Mouse (Mus musculus): ENCODE data around the gene Gm17324. TPM values are rescaled to one million over a fixed set of nuclear protein-coding genes. Genes with fewer than 3 reads are reported as not detected.

Gene Gm17324
- under 1 TPM; 0.06 to 0.20 TPM for polyA plus RNA-seq (2012; fragmentation: generic; extraction: Trizol)

DNA sequence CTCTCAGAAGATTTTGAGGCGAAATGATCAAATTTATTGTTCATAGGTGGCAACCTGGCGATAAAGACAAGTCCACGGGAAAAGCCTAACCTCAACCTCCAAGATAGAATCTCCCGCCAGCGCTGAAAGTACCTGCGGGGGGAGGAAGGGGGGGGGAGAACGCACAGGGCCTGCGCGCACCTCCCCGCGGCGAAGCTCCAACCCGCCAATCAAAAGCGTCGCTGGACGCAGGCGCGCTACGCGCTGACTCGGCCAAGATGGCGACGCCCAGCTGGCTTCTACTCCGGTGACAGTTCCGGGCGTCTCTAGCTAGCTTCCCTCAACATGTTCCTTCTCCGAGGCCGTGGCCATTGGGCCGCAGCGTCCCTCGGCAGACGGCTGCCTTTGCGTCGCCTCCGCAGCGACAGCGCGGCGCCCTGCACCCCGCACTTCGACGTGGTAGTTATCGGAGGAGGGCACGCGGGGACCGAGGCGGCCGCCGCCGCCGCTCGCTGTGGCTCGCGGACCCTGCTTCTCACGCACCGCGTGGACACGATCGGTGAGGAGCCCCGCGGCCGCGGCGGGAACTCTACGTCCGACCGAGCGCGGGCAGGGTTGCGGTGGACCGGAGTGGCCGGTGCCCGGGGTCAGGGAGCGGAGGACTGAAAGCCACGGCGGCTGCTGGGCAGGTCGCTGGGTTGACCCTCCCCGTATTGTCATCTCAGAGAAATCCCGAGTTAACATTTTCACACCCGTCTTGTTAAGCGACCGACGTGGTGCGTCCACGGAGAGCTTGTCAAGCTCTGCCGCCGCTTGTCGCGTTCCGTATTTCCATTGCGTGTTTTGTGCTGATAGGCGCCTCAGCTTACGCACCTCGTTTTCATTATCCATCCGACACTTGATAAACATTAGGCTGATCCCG lies at the start of gene Gm17324, which contains the start of gene Mto1:
Gene Gm17324 (minus strand): TSS at position 814 of the 901 bp plus-strand sequence.
Gene Mto1 (plus strand): TSS at position 236 of the 901 bp plus-strand sequence.

GRCm38 (mm10) chr9:78488890-78489420 lies 40.4 kb upstream of the Gm17324 start, which contains the start of gene Eef1a1:
Eef1a1 (minus strand) TSS chr9:78489151.

GRCm38 (mm10) chr9:78442579-78443392 lies 5.8 kb downstream of the Gm17324 start, which contains the start of gene Cgas:
Cgas (minus strand) TSS chr9:78443237.

Other genes with a start within 250 kb of the Gm17324 start
- gene Gsta1, start 218.1 kb downstream of the Gm17324 start, polyA plus RNA-seq (2012; fragmentation: generic; extraction: Trizol): 1 to 10 TPM in 1 of 2 experiments, under 1 TPM in 1; 0.23 to 1.3 TPM
- gene Gm3776, start 191.7 kb downstream of the Gm17324 start, polyA plus RNA-seq (2012; fragmentation: generic; extraction: Trizol): under 1 TPM in 1 of 2 experiments, not detected in 1; 0.04 TPM
- under 1 TPM in 1 of 2 experiments, not detected in 1; 0.21 TPM for gene Gm10639, start 158.9 kb downstream of the Gm17324 start, polyA plus RNA-seq (2012; fragmentation: generic; extraction: Trizol)
- gene Omt2a, start 134.0 kb downstream of the Gm17324 start, polyA plus RNA-seq (2012; fragmentation: generic; extraction: Trizol): under 1 TPM in 1 of 2 experiments, not detected in 1; 0.22 TPM
- gene Omt2b, start 121.2 kb downstream of the Gm17324 start, polyA plus RNA-seq (2012; fragmentation: generic; extraction: Trizol): under 1 TPM in 1 of 2 experiments, not detected in 1; 0.09 TPM
- under 1 TPM in 1 of 2 experiments, not detected in 1; 0.37 TPM for gene Gsta2, start 93.0 kb downstream of the Gm17324 start, polyA plus RNA-seq (2012; fragmentation: generic; extraction: Trizol)
- under 1 TPM in 1 of 2 experiments, not detected in 1; 0.05 TPM for gene Dppa5a, start 80.6 kb downstream of the Gm17324 start, polyA plus RNA-seq (2012; fragmentation: generic; extraction: Trizol)
- under 1 TPM; 0.01 to 0.06 TPM for gene Ooep, start 70.1 kb downstream of the Gm17324 start, polyA plus RNA-seq (2012; fragmentation: generic; extraction: Trizol)
- gene Ddx43, start 53.0 kb downstream of the Gm17324 start, polyA plus RNA-seq (2012; fragmentation: generic; extraction: Trizol): not detected
- 1 to 10 TPM in 1 of 2 experiments, under 1 TPM in 1; 0.70 to 1.8 TPM for gene Cgas, start 5.5 kb downstream of the Gm17324 start, polyA plus RNA-seq (2012; fragmentation: generic; extraction: Trizol)
- 1 to 10 TPM; 4.5 to 7.6 TPM for gene Mto1, start 578 bp downstream of the Gm17324 start, polyA plus RNA-seq (2012; fragmentation: generic; extraction: Trizol)
- gene Eef1a1, start 40.4 kb upstream of the Gm17324 start, polyA plus RNA-seq (2012; fragmentation: generic; extraction: Trizol): 1,000 to 10,000 TPM; 3,547 to 7,697 TPM
- 1 to 10 TPM in 1 of 2 experiments, under 1 TPM in 1; 0.62 to 5.5 TPM for gene Slc17a5, start 139.3 kb upstream of the Gm17324 start, polyA plus RNA-seq (2012; fragmentation: generic; extraction: Trizol)
- gene Cd109, start 166.8 kb upstream of the Gm17324 start, polyA plus RNA-seq (2012; fragmentation: generic; extraction: Trizol): 10 to 100 TPM in 1 of 2 experiments, 1 to 10 TPM in 1; 1.6 to 16.8 TPM

Measured in C3H10T1/2 (cell line).